Mouse (Mus musculus) cortical plate, adult 2 months (tissue): ENCODE measurements around the gene Slc13a3.

Experiments
- CTCF ChIP-seq: fragments of 200-500 bp; IDR thresholded peaks from 2 replicates; pipeline ENCODE4 v1.5.1; 2011; ENCODE audit warnings: mild to moderate bottlenecking, control low read depth, low read length; ENCODE audit not compliant: insufficient read depth; ENCODE audit errors: extremely low read depth
- POLR2A ChIP-seq: fragments of 200-500 bp; IDR thresholded peaks from 2 replicates; pipeline ENCODE4 v1.6.1; 2011; ENCODE audit warnings: mild to moderate bottlenecking, low read length, control low read depth; ENCODE audit not compliant: insufficient read depth; ENCODE audit errors: extremely low read depth

- TF ChIP-seq POLR2A (no peak), CTCF (no peak)
Observed at GRCm38 (mm10) chr2:165473003-165473402, at the start of gene Slc13a3.
